Mouse (Mus musculus) lung, adult 2 months (tissue): Measurements from ENCODE around the gene Cacna1h.

Source experiments
- CTCF ChIP-seq: fragments of 200-500 bp; IDR thresholded peaks from 2 replicates; pipeline ENCODE4 v1.5.1; 2011; ENCODE audit warnings: mild to moderate bottlenecking, low read length, control low read depth; ENCODE audit not compliant: insufficient read depth
- POLR2A ChIP-seq: fragments of 200-500 bp; IDR thresholded peaks from 2 replicates; pipeline ENCODE4 v1.6.1; 2011; ENCODE audit warnings: low read depth, mild to moderate bottlenecking, control low read depth, low read length, borderline replicate concordance; ENCODE audit errors: extremely low read depth

DNA sequence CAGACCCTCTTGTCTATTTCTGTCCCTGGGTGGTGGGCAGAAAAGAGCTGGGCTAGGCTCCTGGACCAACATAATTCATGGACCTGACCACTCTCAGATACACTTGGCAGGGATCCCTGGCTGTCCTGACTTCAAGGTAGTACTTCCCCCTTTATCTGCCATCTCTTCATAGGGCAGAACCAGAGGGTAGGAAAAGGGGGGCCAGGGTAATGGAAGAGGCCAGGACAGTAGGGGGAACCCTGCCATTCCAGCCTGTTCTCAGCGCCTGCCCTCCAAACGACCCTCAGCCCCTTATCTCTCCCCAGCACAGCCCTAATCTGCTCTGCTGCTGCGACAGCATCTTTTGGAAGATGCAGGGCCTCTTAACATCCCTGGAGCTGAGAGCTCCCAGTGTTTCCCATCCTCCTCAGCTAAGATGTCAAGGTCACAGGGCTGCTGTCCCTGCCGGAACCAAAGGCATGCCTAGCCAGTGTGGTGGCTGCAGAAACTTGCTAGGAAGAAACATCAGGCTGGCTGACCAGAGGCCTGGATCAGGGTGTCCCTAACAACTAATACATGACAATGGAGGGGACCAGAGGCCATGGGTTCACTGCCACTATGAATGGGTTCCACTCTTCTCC is 29.9 kb upstream of the Cacna1h start:
- TF ChIP-seq POLR2A (no peak), CTCF (no peak)
